Mouse (Mus musculus) ovary, postnatal 36 days (tissue): ENCODE results near the gene Mrpl24.

Experiments
- DNase-seq: peaks from one replicate; pipeline ENCODE4 v3.0.0; 2022; ENCODE audit warnings: low spot score, mixed read lengths

The Mrpl24 gene

DNA sequence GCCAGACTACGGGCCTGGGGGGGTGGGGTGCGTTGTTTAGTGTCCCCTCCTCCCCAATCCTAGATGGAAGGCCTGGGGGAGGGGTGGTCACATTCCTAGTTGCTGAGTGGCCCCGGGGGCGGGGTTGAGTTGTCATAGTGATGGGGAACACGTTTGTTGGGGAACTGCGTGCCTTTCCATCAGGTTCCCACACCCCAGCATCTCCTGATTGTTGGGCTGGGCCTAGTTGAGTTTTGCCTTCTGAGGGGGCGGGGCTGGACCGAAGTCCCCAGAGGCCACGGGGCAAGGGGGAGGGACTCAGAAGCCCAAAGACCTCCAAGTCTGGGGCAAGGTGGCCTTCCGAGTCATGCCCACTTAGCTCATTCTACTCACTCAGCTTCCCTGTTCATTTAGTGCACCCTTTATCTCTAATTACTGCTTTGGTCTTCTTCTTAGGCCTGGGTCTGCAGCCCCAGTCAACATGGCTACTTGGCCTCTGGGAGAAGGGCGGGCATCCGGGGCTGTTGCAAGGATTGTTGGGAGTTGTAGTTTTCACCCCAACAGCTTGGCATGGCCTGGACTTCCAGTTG, 8.6 kb upstream of the Mrpl24 start:
- DNase-seq = peak; percentile 78

DNA sequence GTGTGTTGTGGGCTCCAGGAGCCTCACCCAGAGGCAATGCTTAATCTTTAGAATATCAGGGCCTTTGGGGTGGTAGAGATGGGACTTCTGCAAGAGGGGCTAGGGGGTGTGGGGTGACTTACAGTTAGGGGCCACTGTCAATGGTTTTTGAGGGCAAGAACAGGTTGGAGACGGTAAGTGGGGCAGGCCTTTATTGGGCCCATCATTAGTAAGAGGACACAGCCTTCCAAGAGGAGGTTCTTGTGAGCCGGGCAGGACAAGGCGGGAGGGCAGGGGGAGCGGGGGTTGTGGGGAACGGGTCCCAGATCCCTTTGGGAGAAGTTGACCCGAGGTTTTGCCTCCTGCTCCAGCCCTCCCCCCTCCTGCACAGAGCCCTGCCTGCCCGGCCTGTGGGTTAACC, 5.8 kb upstream of the Mrpl24 start:
- DNase-seq = no peak

DNA sequence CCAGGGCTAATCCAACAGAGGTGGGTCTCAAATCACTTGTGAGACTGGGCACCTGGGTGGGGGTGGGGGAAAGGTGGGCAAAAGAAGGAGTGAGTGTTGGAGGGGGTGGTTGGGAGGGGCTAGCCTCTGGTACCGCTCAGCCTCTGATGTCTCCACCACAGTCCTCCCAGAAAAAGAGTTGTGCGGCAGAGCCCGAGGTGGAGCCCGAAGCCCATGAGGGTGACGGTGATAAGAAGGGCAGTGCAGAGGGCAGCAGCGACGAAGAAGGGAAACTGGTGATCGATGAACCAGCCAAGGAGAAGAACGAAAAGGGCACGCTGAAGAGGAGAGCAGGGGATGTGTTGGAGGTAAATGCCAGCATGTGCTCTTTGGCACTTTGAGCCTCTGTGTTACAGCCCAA, 5.4 kb upstream of the Mrpl24 start:
- DNase-seq = no peak

DNA sequence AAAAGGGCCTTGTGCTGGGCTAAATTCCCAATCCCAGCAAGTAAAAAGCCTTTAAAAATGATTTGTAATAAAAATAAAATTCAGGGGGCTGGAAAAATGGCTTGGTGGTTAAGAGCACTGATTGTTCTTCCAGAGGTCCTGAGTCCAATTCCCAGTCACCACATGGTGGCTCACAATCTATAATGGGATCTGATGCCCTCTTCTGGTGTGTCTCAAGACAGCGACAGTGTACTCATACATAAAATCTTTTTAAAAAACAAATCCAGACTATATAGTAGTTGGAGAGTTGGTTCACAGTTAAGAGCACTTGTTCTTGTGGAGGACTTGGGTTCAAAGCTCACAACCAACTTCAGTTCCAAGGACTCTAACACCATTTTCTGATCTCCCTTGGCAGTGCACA, 2.3 kb upstream of the Mrpl24 start:
- DNase-seq = no peak

DNA sequence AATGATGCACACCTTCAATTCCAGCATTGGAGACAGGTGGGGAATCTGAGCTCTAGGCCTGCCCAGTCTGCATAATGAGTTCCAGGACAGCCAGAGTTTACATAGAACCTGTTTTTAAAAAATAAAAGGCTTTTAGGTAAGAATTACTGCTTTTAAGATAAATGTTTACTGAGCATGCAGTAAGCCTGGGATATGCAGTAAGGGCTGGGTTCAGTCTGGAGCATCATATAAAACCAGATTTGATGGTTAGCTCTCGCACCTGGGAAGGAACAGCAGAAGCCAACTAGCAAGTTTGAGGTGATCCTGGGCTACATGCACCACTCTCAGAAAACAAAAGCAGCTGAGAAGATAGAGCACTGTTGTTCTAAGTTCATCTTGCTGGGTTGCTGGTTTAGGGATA, 755 bp upstream of the Mrpl24 start:
- no peak for DNase-seq

DNA sequence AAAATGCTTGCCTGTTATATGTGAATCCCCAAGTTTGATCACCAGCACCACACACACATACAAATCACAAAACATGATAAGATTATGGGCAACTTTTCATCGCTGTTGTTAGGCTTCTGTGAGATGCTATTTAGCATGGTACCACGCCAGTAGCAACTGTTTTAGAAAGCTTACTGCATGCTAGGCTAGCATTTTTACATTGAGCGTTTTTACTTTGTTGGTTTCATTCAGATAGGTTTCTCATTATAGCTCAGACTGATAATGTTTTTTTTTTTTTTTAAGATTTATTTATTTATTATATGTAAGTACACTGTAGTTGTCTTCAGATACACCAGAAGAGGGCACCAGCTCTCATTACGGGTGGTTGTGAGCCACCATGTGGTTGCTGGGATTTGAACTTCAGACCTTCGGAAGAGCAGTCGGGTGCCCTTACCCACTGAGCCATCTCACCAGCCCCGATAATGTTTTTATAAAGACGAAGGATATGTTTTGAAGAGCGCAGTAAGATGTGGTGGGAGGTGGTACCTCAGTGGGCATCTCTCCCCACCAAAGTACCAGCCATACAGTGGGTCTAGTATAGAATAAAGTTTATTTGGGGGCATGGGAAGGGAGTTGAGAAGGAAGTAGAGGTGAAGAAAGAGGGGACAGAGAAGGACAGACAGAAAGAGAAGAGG, 1.1 kb downstream of the Mrpl24 start:
- no peak for DNase-seq

DNA sequence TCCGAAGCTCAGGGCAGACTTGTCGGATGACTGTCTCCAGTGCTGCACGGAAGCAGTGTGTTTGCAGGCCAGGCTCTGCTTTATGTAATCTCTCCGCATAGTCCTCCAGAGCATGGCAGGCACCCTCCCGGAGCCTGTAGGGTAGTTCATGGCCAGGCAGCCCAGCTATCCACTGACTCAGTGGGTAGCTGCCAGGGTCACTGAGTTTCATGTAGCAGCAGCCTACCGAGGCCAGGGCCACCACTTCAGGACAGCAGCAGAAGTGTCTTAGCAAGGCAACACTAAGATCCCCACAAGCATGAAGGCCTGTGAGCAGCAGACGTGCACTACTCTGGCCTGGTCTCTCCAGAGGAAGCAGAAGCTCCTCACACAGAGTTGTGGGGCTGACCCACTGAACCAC, 5.7 kb downstream of the Mrpl24 start:
- DNase-seq = no peak

DNA sequence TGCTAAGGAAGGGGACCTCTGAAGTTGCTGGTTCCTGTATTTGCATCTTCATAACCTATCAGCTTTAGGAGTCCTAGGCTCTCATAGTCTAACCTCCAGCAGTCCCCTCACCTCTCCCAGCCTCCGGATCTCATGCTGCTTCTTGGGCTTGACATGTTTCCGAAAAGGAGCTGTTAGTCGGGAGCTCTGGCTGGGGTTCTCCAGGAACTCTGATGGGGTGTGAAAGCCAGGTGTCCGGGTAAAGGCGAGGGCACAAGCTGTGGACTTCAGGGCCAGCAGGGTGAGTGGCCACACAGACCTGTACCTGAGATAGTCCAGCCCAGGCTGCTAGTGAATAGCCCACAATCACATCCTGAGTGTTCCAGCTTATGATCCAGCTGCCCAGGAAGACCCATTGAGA, 8.1 kb downstream of the Mrpl24 start:
- no peak for DNase-seq

DNA sequence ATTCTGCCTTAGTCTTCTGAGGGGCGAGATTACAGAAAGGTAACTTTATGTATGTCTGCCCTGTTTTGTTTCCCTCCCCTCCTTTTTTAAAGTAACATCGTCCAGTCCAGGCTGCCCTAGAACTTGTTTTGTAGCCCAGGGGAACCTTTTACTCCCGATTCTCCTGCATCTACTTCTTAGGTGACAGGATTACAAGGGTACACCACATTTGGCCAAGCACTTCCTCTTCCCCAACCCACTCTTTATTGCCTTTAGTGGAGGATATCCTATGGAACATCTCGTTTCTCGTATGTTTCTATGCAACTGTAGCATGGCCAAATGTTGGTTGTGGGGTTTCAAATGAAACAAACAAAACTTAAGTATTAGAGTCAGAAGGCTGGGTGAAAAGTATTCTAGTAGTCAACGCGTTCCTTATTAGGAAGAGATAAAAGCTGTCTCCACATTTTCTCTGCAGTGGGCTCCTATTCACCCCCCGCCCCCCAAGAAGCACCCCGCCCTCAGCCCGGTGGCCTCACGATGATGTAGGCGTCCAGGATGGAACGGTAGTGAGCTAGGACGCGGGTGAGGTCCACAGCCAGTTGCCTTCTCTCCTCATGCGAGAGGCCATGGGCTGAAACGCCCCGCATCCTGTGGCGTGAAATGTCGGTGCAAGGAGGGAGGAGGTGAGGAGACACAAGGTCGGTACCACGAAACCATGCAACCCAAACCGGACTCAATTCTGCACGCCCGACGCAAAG, 10.2 kb downstream of the Mrpl24 start:
- DNase-seq = no peak

DNA sequence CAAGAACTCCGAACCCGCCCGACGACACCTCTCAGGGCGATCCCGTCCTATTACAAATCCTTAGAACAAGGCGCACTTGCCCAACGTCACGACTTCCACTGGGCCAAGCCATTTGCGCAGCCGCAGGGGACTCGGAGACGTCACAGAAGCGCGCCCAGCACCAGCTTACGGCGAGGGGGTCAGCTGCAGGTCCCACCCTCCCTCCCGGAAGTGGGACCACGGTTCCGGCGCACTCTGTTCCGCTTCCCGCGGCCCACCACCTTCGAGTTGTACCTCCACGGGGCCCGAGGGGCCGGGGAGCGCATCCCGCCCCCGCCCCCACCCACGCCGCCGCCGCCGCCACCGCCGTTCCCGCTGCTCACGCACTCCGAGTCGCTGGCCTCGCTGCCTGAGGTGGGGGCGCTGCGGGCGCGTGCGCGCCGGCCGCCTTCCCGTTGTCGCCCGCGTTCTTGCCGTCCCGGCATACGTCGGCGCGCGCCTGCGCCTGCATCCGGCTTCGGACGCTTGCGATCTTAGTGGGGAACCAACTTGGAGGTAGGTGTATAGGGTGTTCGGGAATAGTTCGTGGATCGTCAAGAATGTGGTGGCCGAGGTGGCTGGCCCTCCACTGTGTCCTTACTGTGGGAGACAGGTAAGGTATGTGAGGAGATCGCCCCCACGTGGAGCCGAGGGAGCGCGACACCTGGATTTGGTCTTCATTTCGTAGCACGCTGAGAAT, 10.9 kb downstream of the Mrpl24 start, which contains the start of the genes Isg20l2 and Rrnad1:
Isg20l2 (plus strand) TSS at position 237 of the 718 bp plus-strand sequence.
Rrnad1 (minus strand) TSS at position 640 of the 718 bp plus-strand sequence.
- DNase-seq = peak; percentile 95

DNA sequence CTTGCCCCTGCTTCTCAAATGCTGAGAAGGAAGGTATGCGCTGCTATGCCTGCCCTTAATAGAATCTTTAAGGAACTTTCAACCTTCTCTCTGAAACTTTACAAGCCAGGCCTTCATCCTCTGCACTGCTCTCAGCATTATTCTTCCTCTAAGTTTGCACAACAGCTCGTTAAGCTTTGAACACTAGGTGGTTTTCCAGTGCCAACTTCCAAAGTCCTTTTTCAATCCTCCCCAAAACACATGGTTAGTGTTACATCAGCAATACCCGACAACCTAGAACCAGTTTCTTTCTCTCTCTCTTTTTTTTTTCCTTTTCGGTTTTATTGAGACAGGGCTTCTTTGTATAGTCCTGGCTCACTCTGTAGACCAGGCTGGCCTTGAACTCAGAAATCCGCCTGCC, 14.7 kb downstream of the Mrpl24 start:
- no peak for DNase-seq

DNA sequence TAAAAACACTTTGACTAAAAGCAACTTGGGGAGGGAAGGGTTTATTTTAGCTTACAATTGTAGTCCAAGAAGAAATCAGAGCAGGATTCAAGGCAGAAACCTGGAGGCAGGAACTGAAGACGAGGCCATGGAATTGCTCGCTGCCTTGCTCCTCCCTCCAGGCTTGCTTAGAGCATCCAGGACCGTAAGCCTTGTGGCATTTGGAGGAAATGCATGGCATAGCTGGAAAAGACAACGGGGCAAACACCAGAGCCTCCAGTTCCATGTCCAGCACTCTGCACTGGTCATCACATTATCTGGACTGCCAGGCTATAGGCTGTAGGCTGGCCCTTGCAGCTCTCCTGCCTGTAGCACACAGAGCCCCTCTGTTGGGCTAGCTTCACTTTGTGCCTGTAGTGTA, 15.2 kb downstream of the Mrpl24 start:
- no peak for DNase-seq

DNA sequence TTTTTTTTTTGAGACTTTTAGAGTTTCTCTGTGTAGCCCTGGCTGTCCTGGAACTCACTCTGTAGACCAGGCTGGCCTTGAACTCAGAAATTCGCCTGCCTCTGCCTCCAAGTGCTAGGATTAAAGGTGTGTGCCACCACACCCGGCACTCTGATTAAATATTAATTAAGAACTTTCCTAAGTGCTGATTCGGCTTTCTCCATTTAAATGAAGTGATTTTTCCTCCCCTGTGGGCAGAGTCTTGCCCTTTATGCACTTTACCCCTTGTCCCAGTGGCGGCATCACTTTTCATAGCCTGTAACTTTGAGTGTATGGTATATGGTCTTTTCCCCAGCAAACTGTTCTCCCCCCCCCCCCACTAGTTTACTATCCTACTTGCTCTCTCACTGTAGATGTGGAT, 15.9 kb downstream of the Mrpl24 start:
- no peak for DNase-seq

DNA sequence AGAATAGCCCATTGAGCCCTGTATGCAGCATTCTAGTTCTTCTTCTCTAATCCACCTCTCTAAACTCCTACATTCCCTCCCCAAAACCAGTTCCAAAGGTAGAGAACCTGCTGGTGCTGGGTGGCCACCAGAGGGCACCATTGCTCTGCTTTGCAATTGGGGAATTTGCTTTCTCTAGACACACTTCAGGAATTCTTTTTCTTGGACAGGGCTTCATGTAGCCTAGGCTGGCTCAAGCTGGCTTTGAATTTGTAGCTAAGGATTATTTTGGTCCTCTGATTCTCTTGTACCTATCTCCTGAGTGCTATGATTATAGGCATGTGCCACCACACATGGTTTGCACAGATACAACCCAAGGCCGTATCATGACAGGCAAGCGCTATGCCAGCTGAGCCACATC, 16.5 kb downstream of the Mrpl24 start:
- peak; percentile 80 for DNase-seq

DNA sequence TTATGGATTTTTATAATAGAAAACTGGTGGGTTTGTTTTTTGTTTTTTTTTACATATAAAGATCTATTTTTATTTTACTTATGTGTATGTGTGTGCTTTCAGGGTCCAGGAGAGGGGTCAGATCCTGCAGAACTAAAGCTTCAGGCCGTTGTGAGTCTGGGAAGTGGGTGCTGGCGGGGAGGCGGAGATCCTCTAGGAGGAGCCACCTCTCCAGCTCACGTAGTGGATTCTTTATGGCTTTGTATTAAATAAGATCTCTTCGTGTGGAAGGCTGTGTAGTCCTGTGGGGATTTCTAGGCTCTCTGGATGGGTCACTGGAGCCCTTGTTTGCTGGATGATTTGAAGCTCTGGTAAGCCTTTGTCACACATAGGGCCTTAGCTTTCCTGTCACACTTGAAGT, 21.3 kb downstream of the Mrpl24 start:
- DNase-seq = no peak

DNA sequence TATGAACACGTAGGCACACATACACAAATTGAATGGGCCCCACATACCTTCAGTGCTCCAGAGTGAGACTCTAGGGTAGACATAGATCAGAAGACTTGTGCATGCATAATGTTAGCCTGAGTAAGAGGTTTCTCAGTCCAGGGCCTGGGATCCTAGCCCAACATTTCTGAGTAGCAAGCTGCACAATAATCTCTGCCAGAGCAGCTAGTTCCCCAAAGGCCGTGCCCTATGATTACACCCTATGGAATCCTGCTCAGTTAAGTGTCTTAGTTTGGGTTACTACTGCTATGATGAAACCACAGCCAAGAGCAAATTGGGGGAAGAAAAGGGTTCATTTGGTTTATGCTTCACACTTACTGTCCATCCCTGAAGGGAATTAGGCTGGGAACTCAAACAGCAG, 23.2 kb downstream of the Mrpl24 start:
- DNase-seq = no peak

DNA sequence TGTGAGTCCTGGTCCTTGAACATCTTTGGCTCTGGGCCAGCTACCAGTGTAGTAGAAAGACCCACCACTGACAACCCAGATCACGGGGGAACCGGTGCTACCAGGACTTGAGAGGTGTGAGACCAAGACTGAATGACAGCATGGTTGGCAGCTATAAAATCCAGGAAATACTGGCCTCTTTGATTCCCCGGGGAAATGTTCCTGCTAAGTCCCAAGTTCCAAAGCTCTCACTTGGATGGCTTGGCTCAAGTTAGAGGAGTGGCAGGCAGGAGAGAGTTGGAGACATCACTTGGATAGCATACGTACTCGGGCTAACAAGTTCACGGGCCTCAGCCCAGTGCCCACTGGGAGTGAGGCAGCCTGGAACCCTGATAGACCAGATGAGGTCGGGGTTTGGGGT, 24.3 kb downstream of the Mrpl24 start:
- no peak for DNase-seq

DNA sequence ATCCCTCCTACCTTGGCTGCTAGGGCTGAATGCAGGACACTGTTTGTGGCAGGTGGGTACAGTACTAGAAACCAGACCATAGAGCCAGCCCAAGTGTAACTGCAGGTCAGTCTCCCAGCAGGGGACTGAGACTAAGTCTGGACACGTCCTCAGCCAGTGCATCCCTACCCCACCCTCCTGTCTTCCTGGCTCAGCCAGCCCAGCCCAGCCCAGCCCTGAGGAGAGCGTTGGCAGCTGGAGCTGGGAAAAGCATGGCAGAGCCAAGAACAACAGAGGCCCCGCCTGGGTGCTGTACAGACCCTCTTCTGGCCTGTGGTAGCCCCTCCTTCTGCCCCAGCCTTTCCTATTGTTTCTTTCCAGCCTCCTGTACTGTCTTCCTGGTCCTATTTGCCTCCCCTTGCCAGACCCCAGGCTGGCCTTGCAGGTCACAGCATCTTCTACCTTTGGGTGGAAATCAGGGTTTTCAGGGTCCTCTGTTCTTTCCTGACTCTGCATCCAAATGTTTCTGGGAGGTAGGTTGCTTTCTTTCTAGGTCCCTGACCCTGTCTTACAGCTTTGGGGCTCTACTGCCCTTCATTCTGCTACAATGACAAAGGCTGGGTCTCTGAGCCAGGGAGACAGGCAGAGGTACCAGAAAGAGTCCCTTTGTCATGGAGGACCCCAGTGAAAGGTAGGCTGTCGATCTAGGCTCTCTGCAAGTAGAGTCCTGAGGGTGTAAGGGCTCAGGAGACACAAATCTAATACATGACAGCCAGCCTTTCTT, 25.7 kb downstream of the Mrpl24 start:
- DNase-seq = no peak

DNA sequence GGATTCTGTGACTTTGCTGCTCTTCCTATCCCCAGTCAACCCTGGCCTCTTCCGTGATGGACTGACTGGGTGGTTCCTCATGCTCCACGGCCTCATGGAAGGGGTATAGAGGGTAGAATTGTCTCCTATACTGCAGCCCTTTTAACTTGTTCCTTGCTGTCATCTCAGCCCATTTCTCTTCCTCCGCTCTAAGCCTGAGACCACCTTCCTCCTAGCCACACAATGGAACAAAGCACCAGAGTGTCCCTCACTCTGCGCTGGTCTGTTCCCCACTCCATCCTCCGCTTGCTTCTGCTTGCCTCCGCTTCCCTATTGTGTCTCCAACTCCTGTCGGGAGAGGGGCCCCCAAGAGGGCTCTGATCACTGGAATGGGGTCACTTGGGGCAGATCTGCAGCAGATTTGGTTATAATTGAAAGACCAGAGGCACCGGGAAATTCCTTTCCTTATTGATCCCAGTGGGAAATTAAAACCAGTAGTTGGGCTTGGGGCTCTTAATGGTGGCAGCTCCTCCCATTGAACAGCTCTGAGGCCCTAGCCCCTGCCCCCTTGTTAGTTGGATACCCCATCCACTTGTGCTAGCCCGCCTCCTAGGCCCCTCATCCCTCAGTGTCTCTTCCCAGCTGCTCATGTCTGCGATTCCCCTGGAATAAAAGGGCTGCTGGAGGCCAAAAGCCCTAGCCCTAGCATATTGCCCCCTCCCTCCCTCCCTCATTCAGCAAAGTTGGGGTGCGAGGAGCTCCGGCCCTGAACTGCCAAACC, 26.7 kb downstream of the Mrpl24 start:
- DNase-seq = no peak

DNA sequence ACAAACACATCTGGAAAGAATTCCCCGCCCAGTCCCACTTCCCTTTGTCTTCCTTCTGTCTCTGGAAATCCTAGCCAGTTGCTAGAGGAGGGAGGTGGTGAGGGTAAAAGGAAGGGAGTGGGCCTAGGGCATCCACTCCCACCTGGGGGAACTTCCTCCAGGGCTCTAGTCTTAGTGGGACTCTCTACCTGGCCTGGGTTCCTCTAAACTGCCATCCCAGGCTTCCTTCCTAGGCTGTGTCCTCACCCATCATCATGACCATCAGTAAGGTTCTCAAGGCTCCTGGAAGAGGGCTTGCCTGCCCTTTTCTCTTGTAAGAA, 27.2 kb downstream of the Mrpl24 start:
- no peak for DNase-seq

DNA sequence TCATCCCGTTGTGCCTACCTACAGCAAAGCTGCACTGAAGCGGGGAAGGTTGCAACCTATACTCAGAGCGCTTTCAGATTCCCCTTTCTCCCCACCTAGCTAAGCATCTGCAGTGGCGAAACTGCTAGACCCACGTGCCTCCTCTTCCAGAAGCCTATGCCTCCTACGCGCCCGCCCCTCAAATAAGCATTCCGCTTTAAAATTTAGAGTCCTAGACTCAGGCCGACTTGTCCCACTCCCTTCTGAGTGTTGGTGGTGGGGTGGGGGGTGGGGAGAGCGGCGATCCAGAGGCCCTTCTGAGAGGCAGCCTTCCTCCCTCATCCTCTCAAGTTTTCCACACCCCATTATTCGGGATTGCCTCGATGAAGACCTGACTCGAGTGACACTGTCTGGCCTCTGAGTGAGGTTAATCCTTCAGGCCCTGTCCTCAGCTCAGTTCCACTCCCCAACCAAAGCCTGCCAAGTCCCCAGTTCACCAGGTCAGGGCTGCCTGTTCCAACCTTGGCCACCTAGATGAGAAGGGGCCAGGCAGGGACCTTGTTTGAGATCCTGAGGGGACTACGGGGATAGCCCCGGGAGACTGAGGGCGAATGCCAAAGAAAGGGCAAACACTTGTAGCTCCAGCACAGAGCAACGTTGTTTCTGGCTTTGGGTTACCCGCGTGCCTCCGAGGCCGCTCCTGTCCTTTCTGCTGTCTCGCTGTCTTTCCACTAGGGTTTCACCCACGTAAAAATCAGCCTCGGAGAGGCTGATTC, 27.9 kb downstream of the Mrpl24 start:
- DNase-seq = no peak
